Mouse (Mus musculus): ENCODE measurements at regions not wholly inside any gene's neighbourhood (a gene's known extent, or its start where the extent isn't known, plus 50 kb on each side); places are given as distances from the start of the nearest gene placed in this dataset.

GRCm38 (mm10) chr19:56039091-56040004 is 247.6 kb upstream of the Habp2 start:
- DNase-seq (ENCODE audit: low read depth), result no peak

- no peak for DNase-seq (ENCODE audit: low read depth)
Measured at GRCm38 (mm10) chr19:56041930-56042329, 245.0 kb upstream of the Habp2 start.

- no peak for DNase-seq (ENCODE audit: low read depth)
Measured at GRCm38 (mm10) chr19:56046784-56047390, 240.1 kb upstream of the Habp2 start.

- no peak for DNase-seq (ENCODE audit: low read depth)
Measured at GRCm38 (mm10) chr19:56054186-56054585, 232.8 kb upstream of the Habp2 start.

- DNase-seq (ENCODE audit: low read depth), result no peak
Measured at GRCm38 (mm10) chr19:56056397-56056796, 230.5 kb upstream of the Habp2 start.

- DNase-seq (ENCODE audit: low read depth), result no peak
Measured at GRCm38 (mm10) chr19:56061882-56062540, 224.9 kb upstream of the Habp2 start.

- DNase-seq (ENCODE audit: low read depth), result peak; percentile 54
Measured at GRCm38 (mm10) chr19:56063099-56063498, 223.8 kb upstream of the Habp2 start.

GRCm38 (mm10) chr19:56065730-56066129 is 221.2 kb upstream of the Habp2 start:
- DNase-seq (ENCODE audit: low read depth), result no peak

GRCm38 (mm10) chr19:56068165-56068564 is 218.8 kb upstream of the Habp2 start:
- DNase-seq (ENCODE audit: low read depth), result no peak

- DNase-seq (ENCODE audit: low read depth), result no peak
Measured at GRCm38 (mm10) chr19:56068854-56069253, 218.1 kb upstream of the Habp2 start.

- no peak for DNase-seq (ENCODE audit: low read depth)
Measured at GRCm38 (mm10) chr19:56069266-56069665, 217.7 kb upstream of the Habp2 start.

- DNase-seq (ENCODE audit: low read depth), result no peak
Measured at GRCm38 (mm10) chr19:56071340-56071739, 215.6 kb upstream of the Habp2 start.

GRCm38 (mm10) chr19:56076128-56076527 is 210.8 kb upstream of the Habp2 start:
- no peak for DNase-seq (ENCODE audit: low read depth)

- no peak for DNase-seq (ENCODE audit: low read depth)
Measured at GRCm38 (mm10) chr19:56077491-56077890, 209.4 kb upstream of the Habp2 start.

- no peak for DNase-seq (ENCODE audit: low read depth)
Measured at GRCm38 (mm10) chr19:56086413-56087083, 200.4 kb upstream of the Habp2 start.

GRCm38 (mm10) chr19:56087127-56087526 is 199.8 kb upstream of the Habp2 start:
- DNase-seq (ENCODE audit: low read depth), result no peak

GRCm38 (mm10) chr19:56089795-56090375 is 197.1 kb upstream of the Habp2 start:
- no peak for DNase-seq (ENCODE audit: low read depth)

- DNase-seq (ENCODE audit: low read depth), result no peak
Measured at GRCm38 (mm10) chr19:56091581-56091980, 195.4 kb upstream of the Habp2 start.

GRCm38 (mm10) chr19:56095873-56096272 is 191.1 kb upstream of the Habp2 start:
- DNase-seq (ENCODE audit: low read depth), result no peak

GRCm38 (mm10) chr19:56099725-56100124 is 187.2 kb upstream of the Habp2 start:
- no peak for DNase-seq (ENCODE audit: low read depth)

GRCm38 (mm10) chr19:56100131-56100872 is 186.6 kb upstream of the Habp2 start:
- no peak for DNase-seq (ENCODE audit: low read depth)

All from gonadal fat pad, adult 2 months (tissue).